Mouse (Mus musculus) cerebellum, postnatal 10 days (tissue): ENCODE data around the gene Gm2a.

Source experiments
- DNase-seq, 2 experiments: peaks; one replicate each; pipeline ENCODE4 v3.0.0; 2021; ENCODE audit warnings: mixed read lengths in 2 of 2

The Gm2a gene

GRCm38 (mm10) chr11:55133204-55133603, 35.3 kb downstream of the Gm2a start:
- DNase-seq: no peak

- no peak for DNase-seq
Measured at GRCm38 (mm10) chr11:55134407-55134806, 36.5 kb downstream of the Gm2a start.

GRCm38 (mm10) chr11:55134871-55135270, 37.0 kb downstream of the Gm2a start:
- DNase-seq: no peak

- no peak for DNase-seq
Measured at GRCm38 (mm10) chr11:55136770-55137547, 39.0 kb downstream of the Gm2a start.

GRCm38 (mm10) chr11:55137646-55138045, 39.7 kb downstream of the Gm2a start:
- DNase-seq: no peak

- no peak for DNase-seq
Measured at GRCm38 (mm10) chr11:55141502-55141901, 43.6 kb downstream of the Gm2a start.

GRCm38 (mm10) chr11:55144011-55144410, 46.1 kb downstream of the Gm2a start:
- DNase-seq: no peak

GRCm38 (mm10) chr11:55146855-55147254, 48.9 kb downstream of the Gm2a start:
- DNase-seq: no peak

GRCm38 (mm10) chr11:55147423-55147822, 49.5 kb downstream of the Gm2a start:
- DNase-seq: no peak

GRCm38 (mm10) chr11:55148461-55148860, 50.5 kb downstream of the Gm2a start:
- no peak for DNase-seq

- DNase-seq: no peak
Measured at GRCm38 (mm10) chr11:55151608-55152007, 53.7 kb downstream of the Gm2a start, which contains the start of gene Slc36a3. Gene Slc36a3, minus strand, starts transcription at chr11:55151708.

GRCm38 (mm10) chr11:55154398-55155069, 56.6 kb downstream of the Gm2a start:
- no peak for DNase-seq

GRCm38 (mm10) chr11:55155070-55155421, 57.1 kb downstream of the Gm2a start:
- DNase-seq: no peak

- peak; percentile 91 to 95 for DNase-seq
Measured at GRCm38 (mm10) chr11:55158785-55159359, 61.0 kb downstream of the Gm2a start.
